18 mouse cellular contexts compared by ENCODE assay signal in the genomic region with DNA sequence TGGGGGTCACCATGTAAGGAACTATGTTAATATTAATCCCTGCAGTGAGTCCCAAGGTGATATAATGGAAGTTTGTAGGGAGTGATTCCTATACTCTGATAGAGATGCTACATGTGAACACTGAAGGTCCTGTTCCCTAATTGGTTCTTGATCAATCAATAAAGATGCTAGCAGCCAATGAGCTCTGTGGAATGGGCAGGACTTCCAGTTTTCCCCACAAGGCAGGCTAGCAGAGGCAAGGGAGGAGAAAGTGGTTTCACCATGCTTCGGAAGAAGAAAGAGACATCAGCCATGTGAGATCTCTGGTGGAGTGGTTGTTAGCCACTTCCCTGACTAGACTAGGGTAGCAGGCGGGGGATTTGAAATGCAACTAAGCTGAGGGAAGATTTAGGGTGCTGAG. TPM values are rescaled to one million over a fixed set of nuclear protein-coding genes. Genes with fewer than 3 reads are reported as not detected.
DNase-seq lines count a peak whose midpoint lies in the region; ATAC-seq and TF ChIP-seq lines count a peak whose summit lies in the region.
"Had no signal": no experiment of that assay in that cellular context is flagged by ENCODE, and none has a peak within 500 bp of the region (broad histone marks: within the 10 kb centered on the region; RNA-seq: fewer than 3 reads in every experiment).

No protein-coding gene starts in this region.

- intact Hi-C loops in left cerebral cortex, adult 2 months (cut with DNase I), result no loop called here

- no peak overlapping the region for H3K27ac ChIP-seq in hindbrain, embryonic 14.5 days
- no peak overlapping the region for H3K27ac ChIP-seq in hindbrain, embryonic 11.5 days (ENCODE audit: low read depth, low read length)
- no peak overlapping the region for H3K27ac ChIP-seq in embryonic fibroblast, embryonic 13.5 days (ENCODE audit: insufficient read depth, low read length)
- H3K27ac ChIP-seq in intestine, embryonic 15.5 days, result no peak overlapping the region
- no peak overlapping the region for H3K27ac ChIP-seq in left cerebral cortex, adult 2 months
- H3K27ac ChIP-seq: neural tube, embryonic 12.5 days had no signal

- no peaks in the 10 kb centered on the region for H3K9me3 ChIP-seq in hindbrain, embryonic 14.5 days (ENCODE audit: control insufficient read depth, low read length)
- no peaks in the 10 kb centered on the region for H3K9me3 ChIP-seq in hindbrain, embryonic 11.5 days (ENCODE audit: control insufficient read depth, low read length)
- no peaks in the 10 kb centered on the region for H3K9me3 ChIP-seq in intestine, embryonic 15.5 days
- H3K9me3 ChIP-seq: neural tube, embryonic 12.5 days had no signal

- WGBS in hindbrain, embryonic 14.5 days, result 32% methylated on average over 2 of the region's 2 CpGs
- 42% methylated on average over 2 of the region's 2 CpGs for WGBS in hindbrain, embryonic 11.5 days
- WGBS in intestine, embryonic 15.5 days, result 33% methylated on average over 2 of the region's 2 CpGs

- peak overlapping the region; percentile 17; the same call in 1 of the 2 replicates for H3K4me2 ChIP-seq in hindbrain, embryonic 14.5 days (replicated peaks)
- no peak overlapping the region for H3K4me2 ChIP-seq in hindbrain, embryonic 11.5 days (replicated peaks; ENCODE audit: low read depth, low read length)
- no peak overlapping the region for H3K4me2 ChIP-seq in intestine, embryonic 15.5 days (replicated peaks)
- H3K4me2 ChIP-seq: neural tube, embryonic 12.5 days had no signal

- no peaks in the 10 kb centered on the region for H3K27me3 ChIP-seq in hindbrain, embryonic 14.5 days (ENCODE audit: control insufficient read depth, insufficient read depth, low read length)
- no peaks in the 10 kb centered on the region for H3K27me3 ChIP-seq in hindbrain, embryonic 11.5 days (ENCODE audit: control insufficient read depth, insufficient read depth, low read length)
- H3K27me3 ChIP-seq in intestine, embryonic 15.5 days (replicated peaks), result 0 out of 2 replicates have a peak, but pooled peaks cover 4% of the 10 kb centered on the region
- H3K27me3 ChIP-seq: neural tube, embryonic 12.5 days had no signal

- TF ChIP-seq POLR2A in embryonic fibroblast, embryonic 13.5 days (IDR thresholded peaks at IDR 0.05; ENCODE audit: low read depth, low read length), result no peak

- H3K4me3 ChIP-seq in hindbrain, embryonic 14.5 days (replicated peaks; ENCODE audit: low read length), result no peak overlapping the region
- H3K4me3 ChIP-seq in hindbrain, embryonic 11.5 days (ENCODE audit: low read depth, low read length), result no peak overlapping the region
- peak overlapping the region; percentile 30 for H3K4me3 ChIP-seq in embryonic fibroblast, embryonic 13.5 days (ENCODE audit: insufficient read depth, low read length)
- no peak overlapping the region for H3K4me3 ChIP-seq in intestine, embryonic 15.5 days (replicated peaks)
- no peak overlapping the region for H3K4me3 ChIP-seq in left cerebral cortex, adult 2 months
- H3K4me3 ChIP-seq: neural tube, embryonic 12.5 days had no signal

- no peaks in the 10 kb centered on the region for H3K36me3 ChIP-seq in hindbrain, embryonic 14.5 days (replicated peaks; ENCODE audit: control insufficient read depth, insufficient read depth)
- no peaks in the 10 kb centered on the region for H3K36me3 ChIP-seq in hindbrain, embryonic 11.5 days (ENCODE audit: control insufficient read depth, insufficient read depth, low read length)
- H3K36me3 ChIP-seq in intestine, embryonic 15.5 days, result no peaks in the 10 kb centered on the region
- H3K36me3 ChIP-seq: neural tube, embryonic 12.5 days had no signal

- H3K9ac ChIP-seq in hindbrain, embryonic 14.5 days, result no peak overlapping the region
- H3K9ac ChIP-seq in hindbrain, embryonic 11.5 days (ENCODE audit: low read depth, low read length), result no peak overlapping the region
- no peak overlapping the region for H3K9ac ChIP-seq in intestine, embryonic 15.5 days
- H3K9ac ChIP-seq: neural tube, embryonic 12.5 days had no signal

- no peaks in the 10 kb centered on the region for H3K4me1 ChIP-seq in hindbrain, embryonic 14.5 days (replicated peaks; ENCODE audit: control insufficient read depth, insufficient read depth, low read length)
- no peaks in the 10 kb centered on the region for H3K4me1 ChIP-seq in hindbrain, embryonic 11.5 days (replicated peaks; ENCODE audit: control insufficient read depth, insufficient read depth, low read length)
- H3K4me1 ChIP-seq in embryonic fibroblast, embryonic 13.5 days (ENCODE audit: control insufficient read depth, insufficient read depth, low read length), result no peaks in the 10 kb centered on the region
- H3K4me1 ChIP-seq in intestine, embryonic 15.5 days (replicated peaks), result no peaks in the 10 kb centered on the region
- H3K4me1 ChIP-seq: neural tube, embryonic 12.5 days had no signal

- no peak for DNase-seq in hindbrain, embryonic 14.5 days (ENCODE audit: low spot score)
- DNase-seq in hindbrain, embryonic 11.5 days (ENCODE audit: low spot score), result no peak
- DNase-seq in 3T3-L1 (ENCODE audit: low read depth, low spot score) (peak; percentile 72), ES-CJ7 (ENCODE audit: low read depth, low spot score) (peak; percentile 52)
- DNase-seq in left cerebral cortex, adult 2 months (ENCODE audit: extremely low spot score in 1 of 2, low spot score in 2 of 2), result no peak
- DNase-seq in cerebellum, postnatal 10 days, result no peak
- DNase-seq: adrenal gland, postnatal 10 days; cerebellum, adult 18-20 months; heart, adult 18-20 months had no signal

- no peak for ATAC-seq in hindbrain, embryonic 14.5 days (ENCODE audit: low FRiP score)
- no peak for ATAC-seq in hindbrain, embryonic 11.5 days (ENCODE audit: low FRiP score)
- ATAC-seq in intestine, embryonic 15.5 days, result no peak

- TF ChIP-seq CTCF in embryonic fibroblast, embryonic 13.5 days (IDR thresholded peaks at IDR 0.05; ENCODE audit: borderline replicate concordance, insufficient read depth, low read length), result no peak
- no peak for TF ChIP-seq CTCF in left cerebral cortex, adult 2 months (IDR thresholded peaks at IDR 0.05)

RNA-seq across cellular contexts. Expression of a gene that starts 7.8 kb away (rescaled TPM):
- not detected in 2 replicates for polyA plus RNA-seq in hindbrain, embryonic 14.5 days (2014; fragmentation: Nextera tagmentation; extraction: Ambion mirVana)
- not detected in 2 replicates for polyA plus RNA-seq in hindbrain, embryonic 11.5 days (2014; fragmentation: Nextera tagmentation; extraction: Ambion mirVana)
- not detected in 2 replicates for polyA plus RNA-seq in embryonic fibroblast, embryonic 13.5 days (2011; ENCODE audit: insufficient read length, low read depth, missing spikeins)
- not detected in 2 replicates for polyA plus RNA-seq in intestine, embryonic 15.5 days (2015; fragmentation: Nextera tagmentation; extraction: Ambion mirVana)
- not detected for total RNA-seq in left cerebral cortex, adult 2 months (2021)
- total RNA-seq: adrenal gland, postnatal 10 days; heart, adult 18-20 months; hematopoietic stem cell, adult 5-6 weeks; layer of hippocampus, postnatal 10 days; megakaryocyte, adult 5-6 weeks had no signal
- polyA plus RNA-seq: kidney, embryonic 14.5 days; liver, embryonic 16.5 days; neural tube, embryonic 12.5 days; urinary bladder, adult 2 months had no signal

RNA-seq across cellular contexts. Expression of a gene that starts 14.8 kb away (rescaled TPM):
- polyA plus RNA-seq in hindbrain, embryonic 14.5 days (2014; fragmentation: Nextera tagmentation; extraction: Ambion mirVana), result 169 and 184 TPM in 2 replicates
- 167 and 186 TPM in 2 replicates for polyA plus RNA-seq in hindbrain, embryonic 11.5 days (2014; fragmentation: Nextera tagmentation; extraction: Ambion mirVana)
- polyA plus RNA-seq in embryonic fibroblast, embryonic 13.5 days (2011; ENCODE audit: insufficient read length, low read depth, missing spikeins), result 88.2 and 95.1 TPM in 2 replicates
- polyA plus RNA-seq in intestine, embryonic 15.5 days (2015; fragmentation: Nextera tagmentation; extraction: Ambion mirVana), result 189 and 197 TPM in 2 replicates
- total RNA-seq in left cerebral cortex, adult 2 months (2021), result 10 to 100 TPM; 78.0 to 87.8 TPM

RNA-seq across cellular contexts. Expression of a gene that starts 24.4 kb away (rescaled TPM):
- 83.9 and 89.1 TPM in 2 replicates for polyA plus RNA-seq in hindbrain, embryonic 14.5 days (2014; fragmentation: Nextera tagmentation; extraction: Ambion mirVana)
- 82.1 and 85.7 TPM in 2 replicates for polyA plus RNA-seq in hindbrain, embryonic 11.5 days (2014; fragmentation: Nextera tagmentation; extraction: Ambion mirVana)
- 59.7 and 61.6 TPM in 2 replicates for polyA plus RNA-seq in embryonic fibroblast, embryonic 13.5 days (2011; ENCODE audit: insufficient read length, low read depth, missing spikeins)
- polyA plus RNA-seq in intestine, embryonic 15.5 days (2015; fragmentation: Nextera tagmentation; extraction: Ambion mirVana), result 86.1 and 94.2 TPM in 2 replicates
- 10 to 100 TPM; 72.4 to 72.6 TPM for total RNA-seq in left cerebral cortex, adult 2 months (2021)

RNA-seq across cellular contexts. Expression of a gene that starts 30.6 kb away (rescaled TPM):
- 6.6 and 6.8 TPM in 2 replicates for polyA plus RNA-seq in hindbrain, embryonic 14.5 days (2014; fragmentation: Nextera tagmentation; extraction: Ambion mirVana)
- 7.4 and 7.5 TPM in 2 replicates for polyA plus RNA-seq in hindbrain, embryonic 11.5 days (2014; fragmentation: Nextera tagmentation; extraction: Ambion mirVana)
- polyA plus RNA-seq in embryonic fibroblast, embryonic 13.5 days (2011; ENCODE audit: insufficient read length, low read depth, missing spikeins), result 3.9 and 5.3 TPM in 2 replicates
- polyA plus RNA-seq in intestine, embryonic 15.5 days (2015; fragmentation: Nextera tagmentation; extraction: Ambion mirVana), result 2.9 and 3.5 TPM in 2 replicates
- 1 to 10 TPM; 6.8 to 6.9 TPM for total RNA-seq in left cerebral cortex, adult 2 months (2021)

Comparison
In these comparisons a context has a peak if more than half of its experiments do, and no peak if none do; other contexts are left out.
1. DNase-seq: peak in 3T3-L1 (single experiment) and ES-CJ7 (single experiment); none in hindbrain, embryonic 14.5 days (single experiment), hindbrain, embryonic 11.5 days (single experiment), left cerebral cortex, adult 2 months (0 of 2) and cerebellum, postnatal 10 days (0 of 2).